Mouse (Mus musculus) A20 (cell line): ENCODE measurements around the gene Timm23.

Experiments
- DNase-seq: peaks from one replicate; pipeline ENCODE4 v3.0.0-alpha.2; 2011; ENCODE audit warnings: low read depth, low spot score

Gene Timm23

DNA sequence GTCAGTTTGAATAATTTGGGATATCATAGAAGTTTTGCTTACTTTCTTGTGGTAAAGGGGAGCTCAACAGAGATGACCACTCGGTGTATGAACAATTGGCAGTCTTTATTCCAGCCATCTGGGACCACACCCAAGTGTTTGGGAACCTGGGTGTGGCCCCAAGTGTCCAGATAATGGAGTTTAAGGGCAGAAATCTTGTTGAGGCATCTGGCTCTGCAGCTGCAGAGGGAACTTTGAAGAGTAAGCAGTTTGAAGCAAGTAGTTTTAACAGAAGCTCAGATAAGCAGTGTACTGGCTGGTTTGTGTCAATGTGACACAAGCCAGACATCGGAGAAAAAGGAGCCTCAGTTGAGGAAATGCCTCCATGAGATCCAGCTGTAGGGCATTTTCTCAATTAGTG, 67.4 kb downstream of the Timm23 start:
- DNase-seq = no peak

DNA sequence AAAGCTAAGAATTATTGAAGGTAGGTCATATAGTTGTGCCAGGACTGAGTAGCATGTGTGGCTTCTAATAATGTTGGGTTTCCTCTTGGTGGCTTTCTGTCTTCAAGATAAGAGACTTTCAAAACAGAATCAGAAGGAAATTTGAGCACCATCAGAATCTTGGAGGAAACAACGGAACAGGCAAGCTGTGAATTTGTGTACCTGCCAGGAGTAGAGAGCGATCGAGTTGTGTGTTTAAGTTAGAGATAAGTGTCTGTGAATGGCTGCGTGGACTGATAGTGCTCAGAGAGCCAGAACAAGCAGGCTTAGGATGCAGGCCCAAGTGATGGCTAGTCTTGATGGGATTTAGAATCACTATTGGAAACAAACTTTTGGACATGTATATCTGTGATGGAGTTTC, 69.9 kb downstream of the Timm23 start:
- DNase-seq = no peak
